Mouse (Mus musculus): ENCODE results near the gene Car10. TPM values are rescaled to one million over a fixed set of nuclear protein-coding genes. Genes with fewer than 3 reads are reported as not detected.

Gene Car10
- polyA plus RNA-seq (2015; fragmentation: Nextera tagmentation; extraction: Ambion mirVana): 4.0 and 4.7 TPM in 2 replicates

DNA sequence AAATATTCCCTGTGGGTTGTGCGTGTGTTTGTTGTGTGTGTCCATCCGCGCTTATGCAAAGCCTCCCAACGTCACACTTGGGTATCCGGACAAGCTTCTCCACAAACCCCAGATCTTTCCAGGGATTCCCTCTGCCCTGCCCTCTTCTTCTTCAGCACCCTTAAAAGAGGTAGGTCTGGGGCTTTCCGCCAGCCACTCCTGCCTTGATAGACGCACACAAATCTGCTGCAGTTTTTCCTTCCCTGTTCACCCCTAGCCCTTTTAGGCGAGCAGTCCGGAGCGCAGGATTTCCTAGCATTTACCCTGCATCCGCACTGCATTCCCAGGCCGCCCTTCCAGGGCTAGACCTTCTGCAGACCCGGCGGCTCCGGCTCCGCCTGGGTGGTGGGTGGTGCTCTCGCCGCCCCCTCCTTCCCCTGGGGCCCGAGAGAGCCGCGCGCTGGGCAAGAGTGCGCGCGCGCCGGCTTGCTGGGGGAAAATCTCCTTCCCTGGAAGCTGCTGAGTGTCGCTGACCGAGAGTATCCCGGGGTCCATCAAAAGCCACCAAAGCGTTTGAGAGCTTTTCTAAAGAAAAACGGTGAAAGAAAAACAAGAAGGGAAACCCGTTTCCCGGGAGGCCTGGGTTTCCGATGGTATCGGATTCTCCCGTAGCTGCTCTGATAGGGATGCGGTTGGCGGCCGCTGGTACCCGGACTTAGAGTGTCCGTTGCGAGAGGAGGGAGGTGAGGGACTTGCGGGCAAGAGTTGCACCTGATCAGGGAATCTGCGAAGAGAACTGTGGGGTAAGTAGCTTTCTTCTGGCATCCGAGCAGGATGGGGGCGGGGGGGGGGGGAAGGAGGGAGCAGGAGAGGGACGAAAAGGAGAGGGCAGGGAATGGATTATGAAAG lies at the start of gene Car10:
Car10 (plus strand) TSS at position 88 of the 888 bp plus-strand sequence.
- H3K27ac ChIP-seq: no peak within 1 kb of the TSS
- H3K4me3 ChIP-seq: peak within 1 kb of the TSS; percentile 48
- under 1% methylated on average over 46 of the region's 48 CpGs for WGBS
- no peaks in the 10 kb centered on the region for H3K36me3 ChIP-seq
- no peaks in the 10 kb centered on the region for H3K9me3 ChIP-seq
- H3K4me2 ChIP-seq: peak within 1 kb of the TSS; percentile 85
- peaks cover 66% of the 10 kb centered on the region for H3K27me3 ChIP-seq
- H3K9ac ChIP-seq: peak within 1 kb of the TSS; percentile 41
- ATAC-seq (ENCODE audit: insufficient number of reproducible peaks, insufficient read depth, low FRiP score, low TSS enrichment, low read depth): no peak
- H3K4me1 ChIP-seq: peaks cover 29% of the 10 kb centered on the region

DNA sequence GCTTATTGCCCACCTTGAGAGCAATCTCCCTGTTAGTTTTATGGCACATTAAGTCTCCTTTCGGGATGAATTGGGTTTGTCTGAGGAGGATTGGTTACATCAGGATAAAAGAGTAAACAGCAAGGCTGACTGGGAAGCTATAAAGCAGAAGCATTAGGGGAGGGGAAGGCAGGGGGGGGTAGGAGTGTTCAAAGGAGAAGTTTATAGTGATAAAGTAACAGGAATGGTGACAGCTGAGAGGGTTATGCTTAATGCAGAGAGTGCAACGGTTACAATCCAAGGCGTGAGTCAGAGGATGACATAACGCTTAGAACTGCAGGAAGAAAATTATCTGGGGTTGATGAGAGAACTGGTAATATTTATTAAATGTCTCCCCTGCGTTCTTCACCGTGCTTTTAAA lies 32.8 kb upstream of the Car10 start:
- H3K4me3 ChIP-seq: no peak overlapping the region

DNA sequence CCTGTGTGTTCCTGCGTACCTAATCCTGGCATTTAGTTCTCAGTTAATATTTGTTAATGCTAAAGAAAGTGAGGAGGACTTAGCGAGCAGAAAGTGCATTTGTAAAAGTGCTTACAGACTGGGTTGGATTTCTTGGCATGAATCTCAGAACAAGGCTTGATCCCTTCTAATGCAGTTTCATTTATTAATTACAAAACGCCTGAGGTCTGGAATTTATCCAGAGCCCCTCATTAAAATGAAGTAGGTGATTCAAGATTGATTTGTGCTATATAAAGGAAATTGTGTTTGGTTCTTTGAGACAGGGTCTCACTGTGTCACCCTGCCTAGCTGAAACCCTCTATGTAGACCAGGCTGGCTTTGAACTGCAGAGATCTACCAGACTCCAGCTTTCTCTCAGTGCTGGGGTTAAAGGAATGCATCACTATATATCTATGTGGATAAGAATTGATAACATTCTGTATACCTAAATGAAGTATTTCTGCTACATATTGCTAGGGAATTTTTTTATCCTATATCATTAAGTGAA lies 32.1 kb upstream of the Car10 start:
- Histone ChIP-seq H3K9me3 (no peaks in the 10 kb centered on the region), H3K9ac (no peak overlapping the region), H3K4me3 (no peak overlapping the region), H3K4me2 (no peak overlapping the region), H3K27me3 (no peaks in the 10 kb centered on the region), H3K36me3 (no peaks in the 10 kb centered on the region), H3K27ac (no peak overlapping the region), H3K4me1 (no peaks in the 10 kb centered on the region)
- no peak for ATAC-seq (ENCODE audit: insufficient number of reproducible peaks, insufficient read depth, low FRiP score, low TSS enrichment, low read depth)
- 67% methylated on average over 3 of the region's 3 CpGs for WGBS

More for the DNA sequence above, 32.8 kb upstream of the Car10 start:
- H3K4me2 ChIP-seq: no peak overlapping the region
- H3K9ac ChIP-seq: no peak overlapping the region
- no peak overlapping the region for H3K27ac ChIP-seq
- no peak for ATAC-seq (ENCODE audit: insufficient number of reproducible peaks, insufficient read depth, low FRiP score, low TSS enrichment, low read depth)
- H3K4me1 ChIP-seq: no peaks in the 10 kb centered on the region
- H3K36me3 ChIP-seq: no peaks in the 10 kb centered on the region
- H3K9me3 ChIP-seq: no peaks in the 10 kb centered on the region
- 69% methylated on average over 6 of the region's 6 CpGs for WGBS
- H3K27me3 ChIP-seq: no peaks in the 10 kb centered on the region

DNA sequence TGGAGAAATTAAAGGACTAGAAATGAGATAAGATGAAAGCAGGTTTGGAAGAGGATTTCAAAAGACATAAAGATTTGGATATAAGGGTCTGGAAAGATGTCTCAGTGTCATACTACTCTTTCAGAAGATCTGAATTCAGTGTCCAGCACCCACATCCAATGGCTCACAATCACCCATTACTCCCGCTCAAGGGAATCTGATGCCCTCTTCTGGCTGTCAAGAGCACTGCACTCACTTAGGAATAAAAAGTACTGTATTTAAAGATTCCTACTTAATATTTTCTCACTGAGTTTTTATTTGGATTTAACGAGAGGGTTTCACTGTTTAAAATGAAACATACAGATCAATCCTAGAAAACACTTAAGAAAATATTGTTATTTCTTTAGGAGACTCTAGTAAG lies 2.2 kb upstream of the Car10 start:
- WGBS: 19% methylated on average over 2 of the region's 2 CpGs
- no peak overlapping the region for H3K9ac ChIP-seq
- no peak overlapping the region for H3K4me2 ChIP-seq
- no peaks in the 10 kb centered on the region for H3K9me3 ChIP-seq
- H3K4me3 ChIP-seq: no peak overlapping the region
- no peak overlapping the region for H3K27ac ChIP-seq
- ATAC-seq (ENCODE audit: insufficient number of reproducible peaks, insufficient read depth, low FRiP score, low TSS enrichment, low read depth): no peak
- peaks cover 41% of the 10 kb centered on the region for H3K27me3 ChIP-seq
- peaks cover 29% of the 10 kb centered on the region for H3K4me1 ChIP-seq
- H3K36me3 ChIP-seq: no peaks in the 10 kb centered on the region

DNA sequence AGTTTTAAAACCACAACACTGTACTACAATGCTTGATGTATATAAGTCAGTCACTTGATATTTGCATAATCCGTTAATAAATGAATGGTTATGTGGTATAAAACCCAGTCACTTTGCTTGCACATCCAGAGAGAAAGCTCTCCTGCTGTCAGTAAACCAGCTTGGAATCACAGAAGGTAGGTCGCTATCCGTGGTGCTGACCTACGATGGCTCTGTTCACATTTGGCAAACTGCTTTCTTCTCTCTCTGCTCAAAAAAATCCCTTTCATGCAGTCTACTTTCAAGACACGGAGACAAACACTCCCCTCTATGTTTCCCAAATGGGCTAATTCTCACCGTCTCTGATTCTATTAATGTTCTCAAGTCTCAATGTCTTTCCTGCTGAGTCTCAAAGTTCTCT lies 827 bp upstream of the Car10 start:
- no peak for ATAC-seq (ENCODE audit: insufficient number of reproducible peaks, insufficient read depth, low FRiP score, low TSS enrichment, low read depth)
- H3K36me3 ChIP-seq: no peaks in the 10 kb centered on the region
- H3K27me3 ChIP-seq: peaks cover 55% of the 10 kb centered on the region
- H3K27ac ChIP-seq: no peak overlapping the region
- under 1% methylated on average over 6 of the region's 6 CpGs for WGBS
- no peak overlapping the region for H3K9ac ChIP-seq
- peaks cover 29% of the 10 kb centered on the region for H3K4me1 ChIP-seq
- H3K4me3 ChIP-seq: no peak overlapping the region
- H3K4me2 ChIP-seq: peak overlapping the region; percentile 85; the same call in 1 of the 2 replicates
- no peaks in the 10 kb centered on the region for H3K9me3 ChIP-seq

DNA sequence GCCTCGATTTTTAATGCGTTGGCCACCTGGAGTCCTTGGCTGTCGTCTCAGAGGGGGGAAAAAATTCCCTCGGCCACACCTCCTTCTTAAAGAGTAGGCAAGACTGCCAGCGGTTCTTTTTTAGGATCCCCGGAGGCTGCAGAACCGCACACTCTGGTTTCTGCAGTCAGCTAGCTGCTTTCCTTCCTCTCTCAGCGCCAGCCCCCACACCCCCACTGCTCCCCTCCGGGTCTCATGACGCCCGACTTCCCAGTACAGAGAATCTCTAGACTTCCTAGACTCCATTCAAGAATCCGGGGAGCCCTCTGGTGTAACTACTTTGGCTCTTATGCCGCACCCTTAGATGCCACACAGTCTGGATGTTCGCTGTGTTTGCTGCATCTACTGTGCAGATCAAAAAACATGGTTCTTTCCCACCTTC lies 387 bp upstream of the Car10 start:
- Histone ChIP-seq H3K27me3 (peaks cover 60% of the 10 kb centered on the region), H3K9me3 (no peaks in the 10 kb centered on the region), H3K4me2 (peak overlapping the region; percentile 85), H3K36me3 (no peaks in the 10 kb centered on the region), H3K27ac (no peak overlapping the region), H3K9ac (no peak overlapping the region), H3K4me3 (peak overlapping the region; percentile 17; the same call in 1 of the 2 replicates), H3K4me1 (peaks cover 29% of the 10 kb centered on the region)
- ATAC-seq (ENCODE audit: insufficient number of reproducible peaks, insufficient read depth, low FRiP score, low TSS enrichment, low read depth): no peak
- 2% methylated on average over 14 of the region's 14 CpGs for WGBS

DNA sequence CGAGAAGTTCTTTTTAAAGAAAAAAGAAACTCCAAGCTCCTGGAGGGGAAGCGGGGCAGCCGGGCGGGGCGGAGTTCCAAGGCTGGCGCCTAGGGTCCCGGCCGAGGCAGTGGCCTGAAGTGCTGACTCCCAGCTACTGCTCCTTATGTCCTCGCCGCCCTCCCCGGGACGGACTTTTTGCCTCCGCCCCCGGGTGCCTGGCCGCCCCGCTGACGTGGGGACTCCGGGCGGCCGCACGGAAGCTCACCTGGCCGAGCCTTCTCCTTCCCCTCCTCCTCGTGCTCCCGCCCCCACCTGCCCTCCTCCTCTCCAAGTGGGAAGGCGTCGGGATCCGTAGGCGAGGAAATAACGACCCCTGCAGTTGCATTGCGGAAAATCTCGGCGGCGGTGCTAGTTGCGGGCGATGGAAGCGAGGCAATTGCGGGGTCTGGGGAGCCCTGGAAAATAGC lies 1.1 kb downstream of the Car10 start:
- Histone ChIP-seq H3K9ac (peak overlapping the region; percentile 41), H3K27me3 (peaks cover 70% of the 10 kb centered on the region), H3K4me3 (peak overlapping the region; percentile 48), H3K9me3 (no peaks in the 10 kb centered on the region), H3K36me3 (no peaks in the 10 kb centered on the region), H3K27ac (no peak overlapping the region), H3K4me1 (peaks cover 29% of the 10 kb centered on the region), H3K4me2 (peak overlapping the region; percentile 85)
- WGBS: under 1% methylated on average over 37 of the region's 37 CpGs
- no peak for ATAC-seq (ENCODE audit: insufficient number of reproducible peaks, insufficient read depth, low FRiP score, low TSS enrichment, low read depth)

DNA sequence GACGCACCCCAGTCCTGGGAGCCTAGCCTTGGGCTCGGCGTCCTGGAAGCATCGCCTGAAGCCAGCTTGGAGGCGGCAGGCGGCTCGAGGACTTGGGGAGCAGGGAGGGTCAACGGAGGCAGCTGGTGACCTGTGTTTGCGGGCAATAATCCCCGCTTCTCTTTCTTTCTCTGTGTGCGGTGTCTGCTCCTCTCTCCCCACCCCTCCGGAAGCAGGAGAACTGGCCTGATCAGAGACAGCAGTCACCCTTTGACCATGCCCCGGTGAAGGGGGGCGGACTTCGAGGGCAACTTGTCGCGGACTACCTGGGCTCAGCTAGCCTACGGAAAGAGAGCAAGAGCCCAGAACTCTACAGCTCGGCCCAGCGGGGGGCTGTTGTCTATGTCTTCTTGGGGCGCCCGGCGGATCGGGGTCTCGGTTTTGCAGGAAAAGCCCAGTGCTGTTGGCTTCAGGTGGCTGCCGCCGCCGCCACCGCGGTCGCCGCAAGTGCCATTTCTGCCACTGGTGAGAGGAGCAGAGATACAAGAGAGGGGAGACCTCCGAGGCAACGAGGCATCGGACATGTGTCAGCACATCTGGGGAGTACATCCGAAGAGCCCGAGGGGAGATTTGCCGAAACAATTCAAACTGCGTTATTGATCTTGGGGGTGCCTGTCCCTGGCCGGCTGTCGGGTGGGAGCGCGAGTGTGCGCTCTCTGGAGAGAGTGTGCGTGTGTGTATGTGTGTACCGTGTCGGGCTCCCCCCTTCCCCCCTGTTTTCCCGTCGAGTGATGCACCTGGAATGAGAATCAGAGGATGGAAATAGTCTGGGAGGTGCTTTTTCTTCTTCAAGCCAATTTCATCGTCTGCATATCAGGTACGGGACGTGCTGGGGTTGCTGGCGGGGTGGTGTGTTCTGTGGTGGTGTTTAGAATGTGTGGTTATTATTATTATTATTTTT lies 1.9 kb downstream of the Car10 start:
- WGBS: under 1% methylated on average over 52 of the region's 53 CpGs
- Histone ChIP-seq H3K36me3 (no peaks in the 10 kb centered on the region), H3K4me3 (peak overlapping the region; percentile 48), H3K4me1 (peaks cover 29% of the 10 kb centered on the region), H3K27ac (no peak overlapping the region), H3K9ac (peak overlapping the region; percentile 41; the same call in 1 of the 2 replicates), H3K4me2 (peak overlapping the region; percentile 85), H3K9me3 (no peaks in the 10 kb centered on the region), H3K27me3 (peaks cover 70% of the 10 kb centered on the region)
- no peak for ATAC-seq (ENCODE audit: insufficient number of reproducible peaks, insufficient read depth, low FRiP score, low TSS enrichment, low read depth)

DNA sequence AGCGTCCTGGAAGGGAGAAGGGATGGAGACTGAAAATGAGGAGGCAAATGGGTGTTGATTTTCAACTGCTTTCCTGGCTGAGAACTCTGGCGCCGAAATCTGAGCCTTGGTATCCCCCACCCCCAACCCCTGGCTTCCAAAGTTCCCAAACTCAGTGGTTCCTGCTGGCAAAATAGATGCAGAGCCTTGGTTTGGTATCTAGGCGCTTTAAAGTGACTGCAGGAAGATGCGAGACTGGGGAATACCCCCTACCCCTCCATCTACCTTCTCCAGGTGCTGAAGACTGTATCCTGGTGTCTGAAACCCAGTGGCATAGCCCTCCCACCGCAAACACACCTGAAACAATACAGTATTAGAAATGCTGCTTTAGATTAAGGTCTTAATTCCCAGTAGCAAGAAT lies 2.8 kb downstream of the Car10 start:
- no peak for ATAC-seq (ENCODE audit: insufficient number of reproducible peaks, insufficient read depth, low FRiP score, low TSS enrichment, low read depth)
- no peaks in the 10 kb centered on the region for H3K36me3 ChIP-seq
- H3K9me3 ChIP-seq: no peaks in the 10 kb centered on the region
- H3K4me2 ChIP-seq: peak overlapping the region; percentile 85
- peak overlapping the region; percentile 17 for H3K4me3 ChIP-seq
- 2% methylated on average over 6 of the region's 6 CpGs for WGBS
- H3K27ac ChIP-seq: no peak overlapping the region
- H3K9ac ChIP-seq: no peak overlapping the region
- H3K4me1 ChIP-seq: peaks cover 29% of the 10 kb centered on the region
- H3K27me3 ChIP-seq: peaks cover 70% of the 10 kb centered on the region

DNA sequence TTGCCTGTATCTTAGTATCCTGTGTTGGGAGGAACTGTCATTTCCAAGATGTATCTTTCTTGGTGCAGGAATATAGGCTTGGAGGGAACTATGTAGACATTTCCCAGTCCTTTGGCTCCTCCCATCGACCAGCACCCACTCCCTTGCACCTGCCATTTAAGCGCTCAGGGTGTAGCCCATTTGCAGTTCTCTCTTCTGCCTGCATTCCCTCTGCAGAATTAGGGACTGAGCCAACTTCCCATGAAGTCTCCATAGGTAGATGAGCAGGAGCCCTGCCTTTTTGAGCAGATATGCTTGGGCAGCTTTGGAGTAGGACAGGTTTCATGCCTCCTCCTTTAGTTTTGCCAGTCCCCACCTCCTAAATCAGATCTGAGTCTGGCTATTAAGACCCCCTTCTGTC lies 3.3 kb downstream of the Car10 start:
- no peak overlapping the region for H3K9ac ChIP-seq
- no peak overlapping the region for H3K27ac ChIP-seq
- H3K4me2 ChIP-seq: peak overlapping the region; percentile 85; the same call in 1 of the 2 replicates
- peaks cover 69% of the 10 kb centered on the region for H3K27me3 ChIP-seq
- H3K4me3 ChIP-seq: no peak overlapping the region
- H3K9me3 ChIP-seq: no peaks in the 10 kb centered on the region
- peak; percentile 45; the same call in 1 of the 2 replicates for ATAC-seq (ENCODE audit: insufficient number of reproducible peaks, insufficient read depth, low FRiP score, low TSS enrichment, low read depth)
- no peaks in the 10 kb centered on the region for H3K36me3 ChIP-seq
- 13% methylated on average over 2 of the region's 2 CpGs for WGBS
- H3K4me1 ChIP-seq: peaks cover 29% of the 10 kb centered on the region

DNA sequence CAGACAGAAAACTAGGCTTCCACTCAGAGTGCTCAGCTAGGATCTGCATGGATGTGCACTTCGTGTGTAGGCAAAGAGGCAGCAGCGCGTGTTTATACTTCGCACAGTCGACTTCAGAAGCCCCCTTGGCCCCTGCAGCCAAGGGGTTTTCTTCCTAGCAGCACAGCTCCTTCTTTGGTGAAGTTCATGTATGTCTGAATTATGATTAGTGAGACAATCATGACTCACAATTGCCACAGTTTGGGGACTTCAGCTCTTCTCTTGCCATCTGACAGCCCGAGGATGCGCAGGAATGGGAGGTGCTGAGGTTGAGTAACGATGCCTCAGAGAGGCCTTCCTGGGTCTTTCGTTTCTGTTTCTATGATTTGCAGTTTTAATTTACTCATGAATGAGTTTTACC lies 4.5 kb downstream of the Car10 start:
- Histone ChIP-seq H3K27ac (no peak overlapping the region), H3K27me3 (peaks cover 61% of the 10 kb centered on the region), H3K9ac (no peak overlapping the region), H3K9me3 (no peaks in the 10 kb centered on the region), H3K4me1 (peaks cover 28% of the 10 kb centered on the region), H3K4me3 (no peak overlapping the region), H3K36me3 (no peaks in the 10 kb centered on the region), H3K4me2 (no peak overlapping the region)
- ATAC-seq (ENCODE audit: insufficient number of reproducible peaks, insufficient read depth, low FRiP score, low TSS enrichment, low read depth): no peak
- 84% methylated on average over 9 of the region's 9 CpGs for WGBS

All from embryonic facial prominence, embryonic 13.5 days (tissue).